Mouse (Mus musculus) right cerebral cortex, postnatal 4 days (tissue): Measurements from ENCODE around the gene Manba.
A peak's percentile ranks its signal among the peaks of the same experiment; 100 is the strongest.

Source experiments
- DNase-seq: peaks from one replicate; pipeline ENCODE4 v3.0.0-alpha.2; 2022

Manba gene

GRCm38 (mm10) chr3:135534103-135534502 is 48.7 kb downstream of the Manba start:
- DNase-seq = no peak

- no peak for DNase-seq
Measured at GRCm38 (mm10) chr3:135546212-135546923, 61.0 kb downstream of the Manba start.

- no peak for DNase-seq
Measured at GRCm38 (mm10) chr3:135547298-135547697, 61.9 kb downstream of the Manba start.

- no peak for DNase-seq
Measured at GRCm38 (mm10) chr3:135552874-135553273, 67.5 kb downstream of the Manba start.

GRCm38 (mm10) chr3:135555192-135555591 is 69.8 kb downstream of the Manba start:
- no peak for DNase-seq

- no peak for DNase-seq
Measured at GRCm38 (mm10) chr3:135556052-135556587, 70.7 kb downstream of the Manba start.

GRCm38 (mm10) chr3:135556851-135557662 is 71.6 kb downstream of the Manba start:
- DNase-seq = no peak

GRCm38 (mm10) chr3:135562036-135562435 is 76.6 kb downstream of the Manba start:
- DNase-seq = no peak

- no peak for DNase-seq
Measured at GRCm38 (mm10) chr3:135563163-135563689, 77.8 kb downstream of the Manba start.

- DNase-seq = no peak
Measured at GRCm38 (mm10) chr3:135564706-135565105, 79.3 kb downstream of the Manba start.

GRCm38 (mm10) chr3:135565306-135565705 is 79.9 kb downstream of the Manba start:
- DNase-seq = no peak

GRCm38 (mm10) chr3:135567888-135568287 is 82.5 kb downstream of the Manba start:
- no peak for DNase-seq

GRCm38 (mm10) chr3:135568633-135569032 is 83.2 kb downstream of the Manba start:
- no peak for DNase-seq

GRCm38 (mm10) chr3:135571540-135571939 is 86.1 kb downstream of the Manba start:
- DNase-seq = no peak

GRCm38 (mm10) chr3:135573051-135573450 is 87.6 kb downstream of the Manba start:
- no peak for DNase-seq

- no peak for DNase-seq
Measured at GRCm38 (mm10) chr3:135575126-135575525, 89.7 kb downstream of the Manba start.

- no peak for DNase-seq
Measured at GRCm38 (mm10) chr3:135578588-135579140, 93.3 kb downstream of the Manba start.

GRCm38 (mm10) chr3:135579179-135579578 is 93.8 kb downstream of the Manba start:
- no peak for DNase-seq

GRCm38 (mm10) chr3:135580439-135581275 is 95.2 kb downstream of the Manba start:
- no peak for DNase-seq

- DNase-seq = peak; percentile 22
Measured at GRCm38 (mm10) chr3:135581606-135582117, 96.3 kb downstream of the Manba start.

GRCm38 (mm10) chr3:135582246-135582645 is 96.8 kb downstream of the Manba start:
- no peak for DNase-seq

GRCm38 (mm10) chr3:135585482-135585881 is 100.1 kb downstream of the Manba start:
- no peak for DNase-seq
